13 mouse cellular contexts compared by ENCODE assay signal in genomic region chr2:84355281-84355680, GRCm38 (mm10).
"Had no signal": no experiment of that assay in that cellular context is flagged by ENCODE, and none has a peak within 500 bp of the region (broad histone marks: within the 10 kb centered on the region; RNA-seq: fewer than 3 reads in every experiment).

No protein-coding gene starts in this region.

- DNase-seq: kidney, adult 2 months; kidney, postnatal 14 days; layer of hippocampus, adult 9-11 months; liver; lung, adult 2 months; lung, postnatal 14 days; lung, postnatal 4 days; retina, postnatal 1 day; thymus, postnatal 25 days had no signal

- ATAC-seq: intestine, postnatal 0 days; liver, embryonic 12.5 days; midbrain, embryonic 13.5 days; midbrain, embryonic 16.5 days had no signal
